Mouse (Mus musculus): ENCODE results near the gene Zdhhc16.

Gene Zdhhc16

GRCm38 (mm10) chr19:41933179-41934086, at the start of gene Zdhhc16, which contains the start of gene Exosc1:
TSS of gene Zdhhc16 (plus strand) at chr19:41933480.
TSS of gene Exosc1 (minus strand) at chr19:41933423.
- DNase-seq (ENCODE audit: extremely low spot score), result peak; percentile 99

DNA sequence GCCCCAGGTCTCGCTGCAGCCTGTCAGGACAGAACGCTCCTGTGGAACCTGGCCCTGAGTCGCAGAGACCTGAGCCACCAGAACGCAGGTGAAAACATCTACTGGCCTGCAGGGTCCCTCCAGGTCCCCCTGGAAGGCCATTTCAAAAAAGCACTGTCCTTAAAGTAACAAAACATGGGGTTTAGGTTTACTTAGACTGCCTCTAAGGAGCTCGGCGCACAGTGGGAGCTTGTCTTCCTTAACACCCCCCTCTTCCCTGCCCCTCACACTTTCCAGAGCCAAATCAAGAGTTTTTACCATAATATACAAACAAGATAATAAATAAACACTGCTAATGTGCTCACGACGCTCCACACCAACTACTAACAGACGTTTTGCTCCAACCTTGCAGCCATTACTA, 49.4 kb upstream of the Zdhhc16 start:
- DNase-seq (ENCODE audit: extremely low spot score), result no peak

DNA sequence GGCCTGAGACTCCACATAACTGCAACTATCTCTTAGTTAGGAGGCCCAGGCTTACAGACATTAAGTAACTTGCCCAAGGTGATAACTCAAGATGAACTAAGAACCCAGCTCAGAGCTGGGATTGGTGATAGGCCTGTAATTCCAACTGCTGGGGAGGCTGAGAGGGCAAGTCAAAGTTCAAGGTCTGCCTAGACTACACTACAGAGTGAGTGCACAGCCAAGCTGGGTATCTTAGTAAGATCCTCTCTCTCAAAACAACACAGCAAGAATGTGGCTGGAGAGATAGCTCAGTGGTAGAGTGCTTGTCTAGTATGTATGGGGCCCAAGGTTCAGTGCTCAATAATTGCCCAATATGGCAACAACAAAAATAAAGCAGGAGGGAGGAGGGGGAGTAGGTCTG, 45.1 kb upstream of the Zdhhc16 start:
- DNase-seq (ENCODE audit: extremely low spot score), result no peak

DNA sequence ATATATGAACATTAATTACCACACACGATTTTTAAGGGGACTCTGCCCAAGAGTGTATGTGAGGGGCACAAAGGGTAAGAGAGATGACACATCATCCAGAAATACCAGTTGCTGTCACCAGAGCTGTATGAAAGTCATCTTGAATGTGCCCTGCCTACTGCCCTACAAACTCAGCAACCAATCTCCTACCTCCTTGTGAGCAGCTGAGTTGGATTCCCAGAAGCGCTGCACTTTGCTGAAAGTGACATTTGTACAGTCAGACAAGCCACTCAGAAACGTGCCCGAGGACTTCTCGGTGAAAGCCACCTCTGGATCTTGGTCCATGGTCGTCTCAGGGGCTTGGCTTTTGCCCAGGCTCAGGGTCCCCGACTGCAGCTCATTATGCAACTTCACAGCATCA, 38.3 kb upstream of the Zdhhc16 start:
- no peak for DNase-seq (ENCODE audit: extremely low spot score)

GRCm38 (mm10) chr19:41895460-41896318, 37.6 kb upstream of the Zdhhc16 start, which contains the start of gene Rrp12:
TSS of gene Rrp12 (minus strand) at chr19:41896173.
- peak; percentile 87 for DNase-seq (ENCODE audit: extremely low spot score)

DNA sequence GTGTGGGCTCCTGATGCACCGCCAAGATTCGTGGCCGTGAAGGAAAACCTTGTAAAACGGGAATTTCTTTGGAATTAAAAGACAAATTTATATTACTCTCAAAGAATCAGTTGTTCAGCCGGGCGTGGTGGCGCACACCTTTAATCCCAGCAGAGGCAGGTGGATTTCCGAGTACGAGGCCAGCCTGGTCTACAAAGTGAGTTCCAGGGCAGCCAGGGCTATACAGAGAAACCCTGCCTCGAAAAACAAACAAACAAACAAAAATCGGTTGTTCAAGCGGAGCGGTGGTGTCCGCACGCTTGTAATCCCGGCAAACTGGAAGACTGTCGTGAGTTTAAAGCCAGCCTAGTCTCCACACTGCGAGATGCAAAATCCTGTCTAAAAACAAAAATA, 37.0 kb upstream of the Zdhhc16 start:
- no peak for DNase-seq (ENCODE audit: extremely low spot score)

DNA sequence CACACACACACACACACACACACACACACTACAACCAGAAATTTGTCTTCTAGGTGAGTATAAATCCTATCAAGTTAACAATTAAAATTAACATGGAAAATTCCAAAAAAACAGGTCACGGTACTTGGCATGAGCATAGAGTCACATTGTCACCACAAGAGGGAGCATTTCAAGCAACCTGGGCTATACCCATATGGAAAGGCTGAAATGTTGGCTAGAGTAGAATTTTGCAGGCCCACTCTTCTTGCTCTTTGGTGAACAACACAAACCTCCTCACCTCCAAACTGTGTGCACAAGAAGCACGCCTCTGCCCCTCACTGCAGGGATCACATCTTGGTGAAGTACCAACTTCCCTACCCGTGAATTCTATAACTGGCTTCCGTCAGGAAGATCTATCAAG, 34.4 kb upstream of the Zdhhc16 start:
- DNase-seq (ENCODE audit: extremely low spot score), result peak; percentile 42

DNA sequence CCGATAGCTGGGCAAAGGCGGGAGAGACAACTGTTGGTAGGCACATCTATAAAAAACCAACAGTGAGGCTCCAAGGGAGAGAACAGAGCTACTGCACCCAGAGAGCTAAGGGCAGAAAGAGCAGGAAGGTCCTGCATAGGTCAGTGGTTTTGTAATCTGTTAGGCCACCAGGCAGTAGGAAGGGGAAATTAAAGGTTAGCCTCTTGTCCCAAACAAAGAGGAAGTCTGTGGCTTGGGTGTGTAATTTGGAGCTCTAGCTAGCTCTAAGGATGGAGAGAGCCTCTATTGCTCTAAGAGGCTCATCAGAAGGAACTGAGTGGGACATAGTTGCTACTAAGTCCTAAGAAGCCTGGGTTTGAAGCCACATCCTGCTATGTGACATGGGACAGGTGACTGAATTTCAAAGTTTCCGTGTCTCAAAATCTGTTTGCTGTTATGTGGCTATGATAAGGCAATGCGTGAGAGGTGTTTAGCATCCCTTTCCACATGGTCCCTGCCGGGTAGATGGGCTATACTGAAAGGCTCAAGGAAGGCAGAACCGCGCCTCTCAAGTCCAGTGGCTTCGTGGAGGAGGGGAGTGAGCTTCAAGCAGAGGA, 32.7 kb upstream of the Zdhhc16 start:
- no peak for DNase-seq (ENCODE audit: extremely low spot score)

- DNase-seq (ENCODE audit: extremely low spot score), result no peak
These were observed 31.6 kb upstream of the Zdhhc16 start for GRCm38 (mm10) chr19:41901696-41902095.

DNA sequence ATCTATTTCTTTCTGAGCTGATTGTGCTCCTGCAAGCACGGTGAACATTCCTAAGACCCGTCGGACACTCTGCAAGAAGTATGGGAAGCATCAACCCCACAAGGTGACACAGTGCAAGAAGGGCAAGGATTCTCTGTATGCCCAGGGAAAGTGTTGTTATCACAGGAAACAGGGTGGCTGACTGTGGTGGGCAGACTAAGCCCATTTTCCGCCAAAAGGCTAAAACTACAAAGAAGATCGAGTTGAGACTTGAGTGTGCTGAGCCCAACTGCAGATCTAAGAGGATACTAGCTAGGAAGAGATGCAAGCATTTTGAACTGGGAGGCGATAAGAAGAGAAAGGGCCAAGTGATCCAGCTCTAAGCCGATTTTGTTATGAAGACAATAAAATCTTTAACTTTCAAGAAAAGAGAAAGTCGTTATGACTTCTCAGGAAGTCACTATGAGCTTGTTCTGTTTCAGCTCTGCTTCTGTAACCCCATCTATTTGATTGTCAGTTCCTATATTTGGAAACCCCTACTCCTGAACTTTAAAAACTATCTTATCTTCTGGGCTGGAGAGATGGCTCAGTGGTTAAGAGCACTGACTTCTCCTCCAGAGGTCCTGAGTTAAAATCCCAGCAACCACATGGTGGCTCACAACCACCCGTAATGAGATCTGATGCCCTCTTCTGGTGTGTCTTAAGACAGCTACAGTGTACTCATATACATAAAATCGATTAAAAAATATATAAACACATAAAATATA, 30.3 kb upstream of the Zdhhc16 start:
- no peak for DNase-seq (ENCODE audit: extremely low spot score)

- no peak for DNase-seq (ENCODE audit: extremely low spot score)
These were observed 28.0 kb upstream of the Zdhhc16 start for GRCm38 (mm10) chr19:41905246-41905645.

DNA sequence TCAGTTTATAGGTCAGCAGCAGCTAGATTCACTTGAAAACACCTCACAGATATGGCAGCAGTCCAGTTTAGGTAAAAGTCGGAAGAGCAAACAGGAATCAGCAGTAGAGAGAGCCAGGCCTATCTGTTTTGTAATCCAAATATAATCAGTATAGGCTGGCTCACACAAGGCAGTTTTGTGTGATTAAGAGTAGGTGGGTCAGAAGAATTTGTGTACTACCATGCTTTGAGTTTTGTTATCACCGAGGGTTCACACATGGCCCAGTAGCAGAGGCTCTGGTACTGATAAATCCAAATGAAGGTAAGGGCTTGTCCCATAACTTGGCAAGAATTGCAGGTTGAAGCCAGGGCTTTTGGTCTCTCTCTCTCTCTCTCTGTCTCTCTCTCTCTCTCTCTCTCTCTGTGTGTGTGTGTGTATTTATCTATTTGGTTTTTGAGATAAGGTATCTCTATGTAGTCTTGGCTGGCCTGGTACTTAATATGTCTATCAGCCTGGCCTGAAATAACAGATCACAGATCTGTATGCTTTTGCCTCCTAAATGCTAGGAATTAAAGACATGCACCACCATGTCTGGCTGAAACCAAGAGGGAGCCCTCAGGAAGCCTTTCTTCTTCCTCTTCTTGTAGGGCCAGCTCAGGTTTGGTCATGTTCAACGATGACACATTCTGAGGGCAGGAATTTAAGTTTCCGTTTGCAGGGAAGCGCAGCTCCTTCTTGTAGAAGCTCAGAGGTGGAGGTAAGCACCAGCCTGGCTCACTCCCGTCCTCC, 26.8 kb upstream of the Zdhhc16 start:
- DNase-seq (ENCODE audit: extremely low spot score), result no peak

DNA sequence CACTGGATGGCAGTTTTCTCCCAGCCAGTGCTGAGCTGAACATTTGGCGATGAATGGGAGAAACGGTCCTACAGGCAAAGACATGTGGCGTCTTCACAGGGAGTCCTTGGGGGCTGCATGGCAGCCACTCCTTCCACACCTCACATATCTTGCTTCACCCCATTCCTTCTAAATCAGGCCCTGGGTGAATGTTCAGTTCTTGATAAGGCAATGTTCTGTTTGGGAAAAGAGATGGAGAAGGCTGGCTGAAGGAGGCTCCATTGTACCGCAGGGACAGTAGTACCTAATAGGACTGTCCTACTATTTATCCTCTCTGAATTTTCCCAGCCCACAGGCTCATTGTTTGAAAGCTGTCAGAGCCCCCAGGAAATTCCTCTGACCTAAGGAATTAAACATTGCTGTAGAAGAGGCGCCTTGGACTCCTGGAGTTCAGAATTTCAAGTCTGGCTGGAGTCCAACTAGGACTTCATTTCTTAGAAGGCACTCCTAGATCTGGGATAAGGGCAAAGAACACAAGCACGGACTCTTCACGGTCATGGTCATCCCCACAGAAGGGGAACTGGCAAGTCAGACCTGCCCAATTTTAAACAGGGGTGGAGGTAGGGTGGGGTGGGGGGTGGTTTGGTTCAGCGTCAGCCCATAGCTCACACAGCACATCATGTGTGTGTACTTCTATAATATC, 26.1 kb upstream of the Zdhhc16 start:
- no peak for DNase-seq (ENCODE audit: extremely low spot score)

DNA sequence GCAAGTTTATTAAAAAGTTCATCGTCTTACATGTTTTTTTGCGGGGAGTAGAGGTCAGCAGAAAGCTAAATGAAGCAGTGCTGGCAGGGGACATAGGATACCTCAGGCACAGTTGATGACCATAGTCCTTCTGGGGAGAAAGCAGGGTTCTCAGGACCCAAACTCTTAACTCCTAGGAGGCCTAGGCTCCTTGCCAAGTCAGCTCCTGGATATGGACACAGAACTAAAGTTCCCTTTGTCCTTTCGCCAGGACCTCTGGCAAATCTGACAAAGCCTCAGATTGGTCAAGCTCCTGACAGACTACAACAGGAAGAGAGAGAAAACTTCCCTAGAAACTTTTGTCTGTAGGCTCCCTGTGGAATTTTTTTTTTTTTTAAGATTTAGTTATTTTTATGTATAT, 24.5 kb upstream of the Zdhhc16 start:
- no peak for DNase-seq (ENCODE audit: extremely low spot score)

- no peak for DNase-seq (ENCODE audit: extremely low spot score)
These were observed 22.9 kb upstream of the Zdhhc16 start for GRCm38 (mm10) chr19:41910396-41910795.

- DNase-seq (ENCODE audit: extremely low spot score), result peak; percentile 99
These were observed 21.9 kb upstream of the Zdhhc16 start, which contains the start of gene Pgam1 for GRCm38 (mm10) chr19:41911178-41912073. TSS of gene Pgam1 (plus strand) at chr19:41911923.

DNA sequence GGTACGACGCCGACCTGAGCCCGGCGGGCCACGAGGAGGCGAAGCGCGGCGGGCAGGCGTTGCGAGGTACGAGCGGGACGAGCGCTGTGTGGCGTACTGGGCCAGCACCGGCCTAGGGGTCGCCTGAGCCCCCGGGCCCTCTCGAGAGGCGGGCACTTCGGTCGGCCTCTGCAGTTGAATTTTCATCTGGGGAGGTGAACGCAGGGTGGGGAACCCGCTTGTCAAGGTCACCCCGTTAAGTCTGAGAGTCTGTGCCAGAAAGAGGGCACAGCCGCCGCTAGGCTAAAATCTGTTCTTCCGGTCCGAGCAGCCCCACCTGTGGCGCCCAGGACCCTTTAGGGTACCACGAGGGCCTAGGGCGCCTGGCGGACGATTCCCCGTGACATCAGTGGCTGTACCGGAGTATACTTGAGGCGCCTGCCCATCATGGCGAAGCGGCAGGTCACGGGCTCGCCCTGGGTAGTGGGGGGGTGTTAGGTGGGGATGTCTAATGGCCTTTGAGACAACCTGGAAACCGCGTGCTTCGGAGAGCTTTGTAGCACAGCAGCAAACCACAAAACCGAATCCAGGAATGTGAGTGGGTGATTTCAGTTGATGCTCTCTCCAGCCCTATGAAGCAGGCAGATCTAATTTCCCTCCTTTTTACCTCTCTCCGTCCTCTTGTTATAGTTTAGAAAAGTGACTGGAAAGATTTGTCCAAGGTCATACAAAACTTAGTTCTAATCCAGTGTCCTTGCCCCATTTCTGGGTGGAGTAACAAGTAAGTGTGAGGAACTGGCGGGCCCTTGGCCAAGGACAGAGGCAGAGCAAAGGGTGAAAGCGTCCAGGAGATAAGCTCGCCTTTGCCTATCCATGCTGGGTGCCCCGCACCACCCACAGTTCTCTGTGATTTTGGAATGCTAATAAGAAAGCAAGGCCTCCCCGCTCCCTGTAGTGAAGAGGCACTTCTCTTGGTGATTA, 20.9 kb upstream of the Zdhhc16 start:
- DNase-seq (ENCODE audit: extremely low spot score), result peak; percentile 55
